Mouse (Mus musculus): ENCODE data around the gene Nup93. TPM values are rescaled to one million over a fixed set of nuclear protein-coding genes. Genes with fewer than 3 reads are reported as not detected.

Nup93 gene
- polyA plus RNA-seq, 1 experiment, result 104 TPM

DNA sequence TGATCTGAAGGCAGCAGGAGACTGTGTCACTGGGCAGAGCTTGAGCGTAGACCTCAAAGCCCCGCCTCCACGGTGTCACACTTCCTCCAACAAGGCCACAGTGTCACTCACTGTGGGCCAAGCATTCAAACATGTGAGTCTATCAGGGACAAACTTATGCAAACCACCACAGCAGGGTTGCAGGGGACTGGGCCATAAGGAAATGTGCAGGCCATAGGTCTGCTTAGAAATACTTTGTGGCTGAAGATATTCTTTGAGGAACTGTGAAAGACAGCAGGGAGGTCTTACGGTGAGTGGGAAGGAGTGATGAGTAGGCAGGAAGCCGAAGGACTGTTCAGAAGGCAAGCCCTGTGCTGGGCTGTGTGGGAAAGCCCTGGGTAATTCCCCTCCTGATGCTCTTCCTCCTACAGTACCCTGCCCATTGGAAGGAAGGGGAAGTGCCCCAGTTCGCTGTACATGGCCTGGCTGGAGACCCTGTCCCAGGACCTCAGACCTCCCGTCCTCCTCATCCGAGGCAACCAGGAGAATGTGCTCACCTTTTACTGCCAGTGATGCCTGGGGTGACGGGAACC lies 151.1 kb downstream of the Nup93 start:
- H3K4me3 ChIP-seq (ENCODE audit: low read depth, low read length), result no peak overlapping the region
- H3K9ac ChIP-seq (ENCODE audit: low read depth, poor library complexity, severe bottlenecking), result no peak overlapping the region
- no peak overlapping the region for H3K27ac ChIP-seq (ENCODE audit: insufficient read depth, low read length)
- H3K27me3 ChIP-seq (ENCODE audit: control insufficient read depth, insufficient read depth, low read length, poor library complexity, severe bottlenecking), result no peaks in the 10 kb centered on the region
- no peaks in the 10 kb centered on the region for H3K36me3 ChIP-seq (ENCODE audit: control insufficient read depth, insufficient read depth, low read length, poor library complexity, severe bottlenecking)
- no peaks in the 10 kb centered on the region for H3K9me3 ChIP-seq (replicated peaks; ENCODE audit: control insufficient read depth, insufficient read depth, low read length, poor library complexity, severe bottlenecking)
- no peaks in the 10 kb centered on the region for H3K4me1 ChIP-seq (ENCODE audit: control insufficient read depth, insufficient read depth, low read length)
- no peak for TF ChIP-seq POLR2A (IDR thresholded peaks at IDR 0.05; ENCODE audit: insufficient read depth, low read length)
- TF ChIP-seq CTCF (IDR thresholded peaks at IDR 0.05; ENCODE audit: low read depth, low read length), result no peak
- TF ChIP-seq EP300 (IDR thresholded peaks at IDR 0.05; ENCODE audit: insufficient read depth, low read depth, low read length), result no peak

Other genes starting within 250 kb of the Nup93 start
- 28.6 and 33.5 TPM in 2 replicates for gene Amfr, start 201.7 kb upstream of the Nup93 start, polyA plus RNA-seq (2011; ENCODE audit: insufficient read depth, insufficient read length, low read depth, missing spikeins)
- 233 and 241 TPM in 2 replicates for gene Nudt21, start 177.5 kb upstream of the Nup93 start, polyA plus RNA-seq (2011; ENCODE audit: insufficient read depth, insufficient read length, low read depth, missing spikeins)
- 31.9 and 37.8 TPM in 2 replicates for gene Ogfod1, start 177.4 kb upstream of the Nup93 start, polyA plus RNA-seq (2011; ENCODE audit: insufficient read depth, insufficient read length, low read depth, missing spikeins)
- gene Bbs2, start 115.6 kb upstream of the Nup93 start, polyA plus RNA-seq (2011; ENCODE audit: insufficient read depth, insufficient read length, low read depth, missing spikeins), result 12.8 and 19.3 TPM in 2 replicates
- 3.0 TPM in 1 of 2 replicates, not detected in the other for gene Mt4, start 77.4 kb upstream of the Nup93 start, polyA plus RNA-seq (2011; ENCODE audit: insufficient read depth, insufficient read length, low read depth, missing spikeins)
- 3.9 and 5.4 TPM in 2 replicates for gene Mt3, start 62.0 kb upstream of the Nup93 start, polyA plus RNA-seq (2011; ENCODE audit: insufficient read depth, insufficient read length, low read depth, missing spikeins)
- gene Mt2, start 41.9 kb upstream of the Nup93 start, polyA plus RNA-seq (2011; ENCODE audit: insufficient read depth, insufficient read length, low read depth, missing spikeins), result 1,296 and 1,384 TPM in 2 replicates
- gene Mt1, start 35.5 kb upstream of the Nup93 start, polyA plus RNA-seq (2011; ENCODE audit: insufficient read depth, insufficient read length, low read depth, missing spikeins), result 867 and 876 TPM in 2 replicates
- 0.20 TPM in 1 of 2 replicates, not detected in the other for gene Slc12a3, start 114.6 kb downstream of the Nup93 start, polyA plus RNA-seq (2011; ENCODE audit: insufficient read depth, insufficient read length, low read depth, missing spikeins)
- gene Herpud1, start 171.9 kb downstream of the Nup93 start, polyA plus RNA-seq (2011; ENCODE audit: insufficient read depth, insufficient read length, low read depth, missing spikeins), result 9.4 and 11.5 TPM in 2 replicates
- 0.82 and 2.1 TPM in 2 replicates for gene Nlrc5, start 219.8 kb downstream of the Nup93 start, polyA plus RNA-seq (2011; ENCODE audit: insufficient read depth, insufficient read length, low read depth, missing spikeins)

Measured in ES-Bruce4 (cell line).